Mouse (Mus musculus): ENCODE measurements around the gene Rdh5.

Rdh5 gene

GRCm38 (mm10) chr10:128929638-128930378, 7.1 kb upstream of the Rdh5 start:
- no peak for DNase-seq (ENCODE audit: low spot score)

GRCm38 (mm10) chr10:128928356-128928755, 5.7 kb upstream of the Rdh5 start:
- no peak for DNase-seq (ENCODE audit: low spot score)

GRCm38 (mm10) chr10:128923935-128924334, 1.2 kb upstream of the Rdh5 start, which contains the start of gene Bloc1s1:
Gene Bloc1s1, minus strand, starts transcription at chr10:128924035.
- DNase-seq (ENCODE audit: low spot score), result no peak

- DNase-seq (ENCODE audit: low spot score), result peak; percentile 97
Observed at GRCm38 (mm10) chr10:128923013-128923691, 464 bp upstream of the Rdh5 start.

- no peak for DNase-seq (ENCODE audit: low spot score)
Observed at GRCm38 (mm10) chr10:128921883-128922821, 536 bp downstream of the Rdh5 start.

GRCm38 (mm10) chr10:128921251-128921650, 1.4 kb downstream of the Rdh5 start:
- no peak for DNase-seq (ENCODE audit: low spot score)

- DNase-seq (ENCODE audit: low spot score), result no peak
Observed at GRCm38 (mm10) chr10:128920736-128921161, 1.9 kb downstream of the Rdh5 start.

- DNase-seq (ENCODE audit: low spot score), result no peak
Observed at GRCm38 (mm10) chr10:128919966-128920365, 2.7 kb downstream of the Rdh5 start.

GRCm38 (mm10) chr10:128919203-128919631, 3.5 kb downstream of the Rdh5 start:
- no peak for DNase-seq (ENCODE audit: low spot score)

- DNase-seq (ENCODE audit: low spot score), result no peak
Observed at GRCm38 (mm10) chr10:128918246-128918645, 4.4 kb downstream of the Rdh5 start.

GRCm38 (mm10) chr10:128917400-128917799, 5.3 kb downstream of the Rdh5 start:
- DNase-seq (ENCODE audit: low spot score), result no peak

GRCm38 (mm10) chr10:128916665-128917064, 6.0 kb downstream of the Rdh5 start:
- DNase-seq (ENCODE audit: low spot score), result no peak

GRCm38 (mm10) chr10:128915550-128915949, 7.1 kb downstream of the Rdh5 start:
- no peak for DNase-seq (ENCODE audit: low spot score)

GRCm38 (mm10) chr10:128913696-128914095, 9.0 kb downstream of the Rdh5 start:
- no peak for DNase-seq (ENCODE audit: low spot score)

- peak; percentile 83 for DNase-seq (ENCODE audit: low spot score)
Observed at GRCm38 (mm10) chr10:128913219-128913618, 9.5 kb downstream of the Rdh5 start.

GRCm38 (mm10) chr10:128912791-128913190, 9.9 kb downstream of the Rdh5 start:
- no peak for DNase-seq (ENCODE audit: low spot score)

GRCm38 (mm10) chr10:128912268-128912667, 10.4 kb downstream of the Rdh5 start:
- DNase-seq (ENCODE audit: low spot score), result no peak

- no peak for DNase-seq (ENCODE audit: low spot score)
Observed at GRCm38 (mm10) chr10:128911430-128911829, 11.3 kb downstream of the Rdh5 start.

- DNase-seq (ENCODE audit: low spot score), result peak; percentile 63
Observed at GRCm38 (mm10) chr10:128910066-128910841, 12.4 kb downstream of the Rdh5 start.

- peak; percentile 88 for DNase-seq (ENCODE audit: low spot score)
Observed at GRCm38 (mm10) chr10:128909567-128910028, 13.1 kb downstream of the Rdh5 start.

GRCm38 (mm10) chr10:128908778-128909448, 13.8 kb downstream of the Rdh5 start:
- DNase-seq (ENCODE audit: low spot score), result no peak
